Mouse (Mus musculus) lung, postnatal 0 days (tissue): ENCODE measurements around the gene Wapl.

Experiments
- CTCF ChIP-seq: IDR thresholded peaks from 2 replicates; pipeline ENCODE4 v1.5.1; 2016; ENCODE audit warnings: antibody characterized with exemption, mild to moderate bottlenecking
- EP300 ChIP-seq: IDR thresholded peaks from 2 replicates; pipeline ENCODE4 v1.6.1; 2016; ENCODE audit warnings: antibody characterized with exemption, mild to moderate bottlenecking, control low read depth

DNA sequence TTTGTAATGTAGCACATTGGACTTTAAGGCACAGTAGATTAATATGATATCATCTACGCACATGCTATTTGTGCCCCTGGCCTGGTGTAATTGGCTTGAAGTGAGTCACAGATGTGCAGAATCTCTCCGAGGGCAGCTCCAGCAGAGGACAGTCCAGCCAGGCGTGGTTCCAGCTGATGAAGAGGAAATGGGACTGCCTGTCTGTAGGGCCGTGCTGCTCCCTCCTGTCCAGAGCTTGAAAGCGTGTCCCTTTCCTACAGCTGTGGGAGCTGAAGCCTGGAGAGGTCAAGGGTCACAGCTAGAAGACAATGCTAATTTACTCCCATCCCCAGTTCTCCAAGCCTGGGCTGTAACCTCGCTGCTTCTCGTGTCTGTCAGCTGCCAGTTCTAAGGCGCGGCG, 89.0 kb downstream of the Wapl start:
- TF ChIP-seq CTCF (no peak), EP300 (no peak)
